In genomic region chr8:47005676-47006075, GRCm38 (mm10) we compare ENCODE assay signal across 13 mouse cellular contexts.
"Had no signal": no experiment of that assay in that cellular context is flagged by ENCODE, and none has a peak within 500 bp of the region (broad histone marks: within the 10 kb centered on the region; RNA-seq: fewer than 3 reads in every experiment).

No protein-coding gene starts in this region.

- H3K4me3 ChIP-seq: intestine, embryonic 15.5 days; left cerebral cortex, adult 2 months; limb, embryonic 15.5 days; liver, embryonic 12.5 days; lung, embryonic 15.5 days; megakaryocyte, embryonic 14.5 days; midbrain, embryonic 12.5 days had no signal

- DNase-seq: kidney, adult 18-20 months; kidney, postnatal 10 days; lung, postnatal 14 days; thymus, postnatal 4 days had no signal

- H3K4me1 ChIP-seq: intestine, embryonic 15.5 days; liver, embryonic 12.5 days; lung, embryonic 15.5 days had no signal

- H3K27ac ChIP-seq: intestine, embryonic 15.5 days; left cerebral cortex, adult 2 months; limb, embryonic 15.5 days; liver, embryonic 12.5 days; lung, embryonic 15.5 days; macrophage; midbrain, embryonic 12.5 days; stomach, postnatal 0 days had no signal

- H3K27me3 ChIP-seq: intestine, embryonic 15.5 days; limb, embryonic 15.5 days; liver, embryonic 12.5 days; lung, embryonic 15.5 days; megakaryocyte, embryonic 14.5 days; midbrain, embryonic 12.5 days had no signal

- H3K36me3 ChIP-seq: intestine, embryonic 15.5 days; limb, embryonic 15.5 days; liver, embryonic 12.5 days; lung, embryonic 15.5 days; midbrain, embryonic 12.5 days had no signal

- H3K9me3 ChIP-seq: intestine, embryonic 15.5 days; limb, embryonic 15.5 days; liver, embryonic 12.5 days; lung, embryonic 15.5 days; megakaryocyte, embryonic 14.5 days; midbrain, embryonic 12.5 days had no signal
